Mouse (Mus musculus) kidney, adult 9 months (tissue): Measurements from ENCODE around the gene Slc35e4.
A peak's percentile ranks its signal among the peaks of the same experiment; 100 is the strongest.

Experiments used
- DNase-seq: peaks from one replicate; pipeline ENCODE4 v3.0.0; 2022

Gene Slc35e4

DNA sequence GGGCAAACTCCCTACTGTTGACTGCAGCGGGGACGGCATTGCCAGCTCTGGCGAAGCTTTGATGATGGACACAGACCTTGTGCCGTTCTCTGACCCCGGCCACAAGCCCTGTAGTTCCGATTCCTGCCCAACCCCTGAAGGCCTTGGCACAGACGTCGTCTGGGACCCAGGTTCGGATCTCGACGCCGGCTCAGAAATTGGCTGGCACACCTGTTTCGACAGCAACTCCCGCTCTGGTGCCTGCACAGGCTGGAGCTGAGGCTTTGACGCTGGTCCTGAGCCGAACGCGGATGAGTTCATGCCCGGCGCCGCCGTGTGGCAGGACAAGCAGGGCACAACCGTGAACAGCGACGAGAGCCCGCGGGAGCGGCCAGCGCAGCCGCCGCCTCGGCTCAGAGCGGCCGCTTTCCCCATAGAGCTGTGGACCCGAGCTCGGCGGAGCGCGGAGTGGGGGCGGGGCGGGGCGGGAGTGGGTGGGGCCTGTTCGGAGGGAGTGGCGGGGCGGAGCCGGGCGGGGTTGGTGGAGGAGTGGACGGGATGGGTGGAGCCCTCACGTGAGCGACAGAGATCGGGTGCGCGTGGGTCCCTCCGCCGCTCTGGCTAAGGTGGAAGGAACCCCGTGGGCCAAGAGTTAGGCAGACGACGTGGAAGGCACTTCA, 50.9 kb downstream of the Slc35e4 start, which contains the start of gene Osbp2:
Gene Osbp2, minus strand, starts transcription at position 450 of the 659 bp plus-strand sequence.
- DNase-seq, result peak; percentile 68

DNA sequence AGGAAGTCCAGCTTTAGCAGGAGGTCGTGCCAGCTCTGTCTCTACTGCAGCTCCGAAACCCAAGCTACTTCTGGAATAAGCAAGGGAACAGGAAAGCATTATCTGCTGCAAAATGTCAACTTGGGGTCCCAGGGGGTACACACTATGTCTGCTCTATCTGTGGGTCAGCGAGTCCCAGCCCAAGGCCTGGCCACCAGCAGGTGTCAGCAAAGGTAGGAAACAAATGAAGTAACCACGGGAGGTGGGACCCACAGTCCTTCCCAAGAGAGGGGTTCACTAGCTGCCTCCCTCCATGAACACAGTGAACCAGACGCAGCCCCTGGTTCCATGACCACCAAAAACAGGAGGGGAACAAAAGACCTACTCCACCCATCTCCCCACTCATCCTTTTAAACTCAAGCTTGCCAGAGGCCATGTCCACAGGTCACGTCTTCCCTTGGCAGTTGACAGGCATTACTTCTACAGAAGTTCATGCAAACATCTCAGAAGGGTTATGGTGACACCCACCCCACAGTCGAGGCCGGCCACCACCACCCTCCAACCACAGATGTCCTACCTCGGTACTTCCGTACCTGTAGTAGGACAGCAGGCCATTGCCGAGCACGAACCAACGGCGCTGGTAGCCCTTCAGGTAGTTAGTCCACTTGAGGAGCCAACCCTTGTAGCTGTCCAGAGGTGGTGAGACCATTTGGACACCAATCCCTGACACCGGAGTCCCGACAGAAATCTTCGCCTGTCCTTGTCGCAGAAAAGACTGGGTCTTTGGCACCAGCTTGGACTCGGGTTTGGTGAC, 51.6 kb downstream of the Slc35e4 start:
- peak; percentile 17 for DNase-seq

DNA sequence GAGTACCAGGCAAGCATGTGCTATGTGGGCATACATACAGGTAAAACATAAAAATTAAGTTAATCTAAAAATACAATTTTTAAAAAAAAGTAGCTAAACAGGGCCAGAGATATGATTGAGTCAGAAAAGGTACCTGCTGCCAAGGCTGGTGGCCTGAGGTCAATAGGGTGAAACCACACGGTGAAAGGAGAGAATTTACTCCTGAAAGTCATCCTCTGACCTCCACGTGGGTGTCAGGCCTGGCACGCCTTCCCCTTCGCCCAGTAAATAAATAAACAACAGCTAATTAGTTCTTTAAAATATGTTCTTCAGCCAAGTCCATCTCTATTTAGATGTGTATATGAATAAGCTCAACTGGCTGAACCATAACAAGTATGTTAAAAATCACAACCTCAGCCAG, 54.1 kb downstream of the Slc35e4 start:
- peak; percentile 34 for DNase-seq

DNA sequence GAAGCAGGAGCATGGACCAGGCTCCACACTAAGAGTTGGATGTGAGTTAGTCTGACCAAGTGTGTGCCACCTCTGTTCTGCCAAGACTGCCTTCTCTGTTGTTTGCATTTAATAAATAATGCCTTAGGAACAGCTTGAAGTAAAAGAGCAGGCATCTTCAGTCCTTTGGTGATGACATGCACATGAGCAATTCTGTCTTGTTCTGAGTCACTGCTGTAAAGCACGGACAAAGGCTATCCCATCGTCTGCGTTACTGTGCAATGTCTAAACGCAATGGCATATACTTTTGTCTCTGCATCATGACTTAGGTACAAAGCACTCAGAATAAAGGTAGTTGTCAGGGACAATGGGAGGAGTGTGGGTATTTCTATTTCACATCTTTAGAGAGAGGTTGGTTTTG, 54.7 kb downstream of the Slc35e4 start:
- DNase-seq, result no peak

DNA sequence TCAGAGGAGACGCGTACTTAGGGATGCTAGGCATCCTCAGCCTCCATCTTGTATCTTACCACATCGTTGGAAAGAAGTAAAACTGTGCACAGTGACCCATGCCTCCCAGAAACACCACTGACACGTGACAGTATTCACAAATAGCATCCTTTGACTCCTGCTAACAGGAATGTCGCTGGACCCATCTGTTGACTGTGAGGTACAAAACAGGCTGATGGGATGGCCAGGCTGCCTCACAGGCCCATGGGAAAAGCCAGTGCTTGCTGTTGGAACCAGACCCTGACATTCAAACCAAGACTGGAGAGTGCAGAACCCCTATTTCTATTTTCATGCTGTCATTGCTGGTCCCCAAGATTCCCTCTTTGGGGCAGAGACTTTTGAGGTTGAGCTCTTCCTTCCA, 56.6 kb downstream of the Slc35e4 start:
- no peak for DNase-seq
